Mouse (Mus musculus): ENCODE results near the gene Kif2a. TPM values are rescaled to one million over a fixed set of nuclear protein-coding genes. Genes with fewer than 3 reads are reported as not detected.

Gene Kif2a
- polyA plus RNA-seq (2014; fragmentation: Nextera tagmentation; extraction: Ambion mirVana), result 25.7 and 28.6 TPM in 2 replicates

DNA sequence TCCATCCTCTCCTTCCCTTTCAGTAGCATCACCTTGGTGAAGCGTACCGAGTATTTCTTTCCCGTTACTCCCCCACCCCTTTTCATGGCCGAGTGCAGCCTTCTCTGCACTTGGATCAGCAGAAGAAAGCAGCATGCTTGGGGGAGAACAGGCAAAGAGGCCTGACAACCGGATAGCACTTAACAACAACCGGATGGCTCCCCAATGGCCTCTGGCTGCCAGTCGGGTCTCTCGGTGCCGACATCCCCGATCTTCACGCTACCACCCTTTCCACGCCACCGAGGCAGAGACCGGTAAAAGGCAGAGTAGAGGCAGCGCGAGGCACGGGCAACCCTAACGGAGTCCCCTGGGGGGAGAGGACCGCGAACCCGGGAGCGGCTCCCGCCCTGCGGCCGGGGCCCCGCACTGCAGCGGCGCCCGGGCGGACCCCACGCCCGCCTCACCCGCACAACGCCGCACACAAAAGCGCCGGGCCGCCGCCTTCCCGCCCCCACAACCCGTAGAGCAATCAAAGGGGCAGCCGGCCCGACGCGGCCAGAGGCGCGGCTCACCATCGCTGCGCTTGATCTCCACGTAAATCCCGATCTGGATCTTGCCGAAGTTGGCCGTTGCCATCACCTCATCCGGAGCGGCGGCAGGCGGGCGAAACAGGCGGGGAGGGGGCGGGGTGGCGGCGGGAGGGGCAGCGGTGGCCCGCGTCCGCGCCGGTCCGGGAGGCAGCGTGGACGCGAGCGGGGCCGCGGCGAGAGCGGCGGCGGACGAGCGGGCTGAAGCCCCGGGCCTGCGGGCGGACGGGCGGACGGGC, at the start of gene Kif2a:
Kif2a (minus strand) TSS at position 666 of the 805 bp plus-strand sequence.
- Histone ChIP-seq H3K27me3 (ENCODE audit: control insufficient read depth, insufficient read depth, low read length) (no peaks in the 10 kb centered on the region), H3K4me3 (ENCODE audit: low read depth, low read length) (peak within 1 kb of the TSS; percentile 93), H3K4me2 (ENCODE audit: low read depth, low read length) (peak within 1 kb of the TSS; percentile 65), H3K9me3 (replicated peaks; ENCODE audit: control insufficient read depth, low read length) (no peaks in the 10 kb centered on the region), H3K27ac (replicated peaks; ENCODE audit: low read depth, low read length) (peak within 1 kb of the TSS; percentile 93), H3K36me3 (replicated peaks; ENCODE audit: control insufficient read depth, insufficient read depth, low read depth, low read length) (no peaks in the 10 kb centered on the region), H3K4me1 (ENCODE audit: control insufficient read depth, insufficient read depth, low read length) (no peaks in the 10 kb centered on the region), H3K9ac (replicated peaks; ENCODE audit: low read length) (peak within 1 kb of the TSS; percentile 90)
- DNase-seq (ENCODE audit: low spot score), result peak; percentile 60
- WGBS, result under 1% methylated on average over 73 of the region's 87 CpGs
- ATAC-seq (replicated peaks; ENCODE audit: insufficient number of reproducible peaks, low FRiP score, low TSS enrichment, low read depth), result peak; percentile 68

DNA sequence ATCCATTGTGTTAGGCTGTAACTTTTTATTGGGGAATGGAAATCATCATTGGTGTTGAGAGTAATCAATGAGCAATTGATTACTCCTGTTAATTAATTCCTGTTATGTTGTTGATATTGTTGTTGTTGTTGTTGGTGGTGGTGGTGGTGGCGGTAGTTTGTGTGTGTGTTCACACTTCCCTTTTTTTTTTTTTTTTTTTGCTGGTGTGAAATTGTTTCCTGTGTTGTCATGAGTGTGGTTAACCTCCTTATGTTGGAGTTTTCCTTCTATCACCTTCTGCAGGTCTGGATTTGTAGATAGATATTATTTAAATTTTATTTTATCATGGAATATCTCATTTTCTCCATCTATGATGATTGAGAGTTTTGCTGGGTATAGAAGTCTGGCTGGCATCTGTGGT, 47.1 kb upstream of the Kif2a start:
- WGBS, result 89% methylated on average over 1 of the region's 1 CpGs

GRCm38 (mm10) chr13:107065098-107065855, 43.4 kb upstream of the Kif2a start:
- Histone ChIP-seq H3K9me3 (replicated peaks; ENCODE audit: control insufficient read depth, low read length) (no peaks in the 10 kb centered on the region), H3K4me2 (ENCODE audit: low read depth, low read length) (no peak overlapping the region), H3K27ac (replicated peaks; ENCODE audit: low read depth, low read length) (no peak overlapping the region), H3K9ac (replicated peaks; ENCODE audit: low read length) (no peak overlapping the region), H3K4me1 (ENCODE audit: control insufficient read depth, insufficient read depth, low read length) (no peaks in the 10 kb centered on the region), H3K4me3 (ENCODE audit: low read depth, low read length) (no peak overlapping the region), H3K27me3 (ENCODE audit: control insufficient read depth, insufficient read depth, low read length) (no peaks in the 10 kb centered on the region), H3K36me3 (replicated peaks; ENCODE audit: control insufficient read depth, insufficient read depth, low read depth, low read length) (no peaks in the 10 kb centered on the region)
- WGBS, result 76% methylated on average over 10 of the region's 10 CpGs
- ATAC-seq (replicated peaks; ENCODE audit: insufficient number of reproducible peaks, low FRiP score, low TSS enrichment, low read depth), result no peak
- DNase-seq (ENCODE audit: low spot score), result no peak

More for the DNA sequence above, 47.1 kb upstream of the Kif2a start:
- Histone ChIP-seq H3K36me3 (replicated peaks; ENCODE audit: control insufficient read depth, insufficient read depth, low read depth, low read length) (no peaks in the 10 kb centered on the region), H3K4me2 (ENCODE audit: low read depth, low read length) (no peak overlapping the region), H3K27ac (replicated peaks; ENCODE audit: low read depth, low read length) (no peak overlapping the region), H3K9ac (replicated peaks; ENCODE audit: low read length) (no peak overlapping the region), H3K4me3 (ENCODE audit: low read depth, low read length) (no peak overlapping the region), H3K27me3 (ENCODE audit: control insufficient read depth, insufficient read depth, low read length) (no peaks in the 10 kb centered on the region), H3K9me3 (replicated peaks; ENCODE audit: control insufficient read depth, low read length) (no peaks in the 10 kb centered on the region), H3K4me1 (ENCODE audit: control insufficient read depth, insufficient read depth, low read length) (no peaks in the 10 kb centered on the region)
- no peak for DNase-seq (ENCODE audit: low spot score)
- ATAC-seq (replicated peaks; ENCODE audit: insufficient number of reproducible peaks, low FRiP score, low TSS enrichment, low read depth), result no peak

DNA sequence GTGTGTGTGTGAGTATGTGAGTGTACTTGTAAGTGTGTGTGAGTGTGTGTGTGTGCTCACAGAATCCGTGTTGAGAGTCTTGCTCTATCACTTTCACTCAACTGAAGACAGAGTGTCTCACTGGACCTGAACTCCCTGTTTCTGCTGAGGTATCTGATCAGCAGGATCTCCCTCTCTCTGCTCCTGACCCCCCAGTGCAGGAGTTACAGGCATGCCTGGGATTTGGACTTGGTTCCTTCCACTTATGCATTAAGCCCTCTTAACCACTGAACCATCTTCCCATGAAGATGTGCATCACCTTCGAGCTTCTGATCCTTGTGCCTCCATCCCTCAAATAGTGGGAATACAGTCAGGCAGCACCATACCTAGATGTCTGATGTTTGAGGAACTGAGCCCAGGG, 42.3 kb upstream of the Kif2a start:
- DNase-seq (ENCODE audit: low spot score) (no peak), ATAC-seq (replicated peaks; ENCODE audit: insufficient number of reproducible peaks, low FRiP score, low TSS enrichment, low read depth) (no peak)
- H3K27me3 ChIP-seq (ENCODE audit: control insufficient read depth, insufficient read depth, low read length), result no peaks in the 10 kb centered on the region
- no peak overlapping the region for H3K4me3 ChIP-seq (ENCODE audit: low read depth, low read length)
- no peaks in the 10 kb centered on the region for H3K4me1 ChIP-seq (ENCODE audit: control insufficient read depth, insufficient read depth, low read length)
- no peak overlapping the region for H3K27ac ChIP-seq (replicated peaks; ENCODE audit: low read depth, low read length)
- no peak overlapping the region for H3K9ac ChIP-seq (replicated peaks; ENCODE audit: low read length)
- no peak overlapping the region for H3K4me2 ChIP-seq (ENCODE audit: low read depth, low read length)
- no peaks in the 10 kb centered on the region for H3K36me3 ChIP-seq (replicated peaks; ENCODE audit: control insufficient read depth, insufficient read depth, low read depth, low read length)
- no peaks in the 10 kb centered on the region for H3K9me3 ChIP-seq (replicated peaks; ENCODE audit: control insufficient read depth, low read length)
- WGBS, result 78% methylated on average over 2 of the region's 2 CpGs

- 76% methylated on average over 7 of the region's 7 CpGs for WGBS
- no peak for DNase-seq (ENCODE audit: low spot score)
Measured at GRCm38 (mm10) chr13:107063115-107063807, 41.3 kb upstream of the Kif2a start.

DNA sequence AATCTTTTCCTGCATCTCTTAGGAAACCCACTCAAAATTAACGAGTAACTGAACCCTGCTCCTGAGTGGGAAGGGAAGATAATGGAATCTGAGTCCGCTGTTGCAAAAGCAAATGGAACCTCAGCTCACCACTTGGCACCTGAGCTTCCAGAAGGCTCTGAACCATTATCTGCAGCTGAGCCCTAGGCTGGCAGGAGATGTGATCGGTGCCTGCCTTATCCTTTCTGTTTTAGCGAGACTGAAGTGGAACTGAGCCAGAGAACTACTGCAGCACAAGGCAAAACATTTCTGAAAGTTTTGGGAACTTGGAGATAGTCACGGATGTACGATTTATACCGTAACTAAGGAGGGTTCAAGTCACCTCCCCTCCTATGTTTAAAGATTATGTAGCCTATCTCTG, 38.2 kb upstream of the Kif2a start:
- DNase-seq (ENCODE audit: low spot score) (no peak), ATAC-seq (replicated peaks; ENCODE audit: insufficient number of reproducible peaks, low FRiP score, low TSS enrichment, low read depth) (no peak)
- Histone ChIP-seq H3K4me3 (ENCODE audit: low read depth, low read length) (no peak overlapping the region), H3K9me3 (replicated peaks; ENCODE audit: control insufficient read depth, low read length) (no peaks in the 10 kb centered on the region), H3K9ac (replicated peaks; ENCODE audit: low read length) (no peak overlapping the region), H3K4me2 (ENCODE audit: low read depth, low read length) (no peak overlapping the region), H3K36me3 (replicated peaks; ENCODE audit: control insufficient read depth, insufficient read depth, low read depth, low read length) (no peaks in the 10 kb centered on the region), H3K27ac (replicated peaks; ENCODE audit: low read depth, low read length) (no peak overlapping the region), H3K4me1 (ENCODE audit: control insufficient read depth, insufficient read depth, low read length) (no peaks in the 10 kb centered on the region), H3K27me3 (ENCODE audit: control insufficient read depth, insufficient read depth, low read length) (no peaks in the 10 kb centered on the region)
- 82% methylated on average over 7 of the region's 7 CpGs for WGBS

More at GRCm38 (mm10) chr13:107063115-107063807, 41.3 kb upstream of the Kif2a start:
- Histone ChIP-seq H3K27ac (replicated peaks; ENCODE audit: low read depth, low read length) (no peak overlapping the region), H3K4me2 (ENCODE audit: low read depth, low read length) (no peak overlapping the region), H3K4me3 (ENCODE audit: low read depth, low read length) (no peak overlapping the region), H3K36me3 (replicated peaks; ENCODE audit: control insufficient read depth, insufficient read depth, low read depth, low read length) (no peaks in the 10 kb centered on the region), H3K27me3 (ENCODE audit: control insufficient read depth, insufficient read depth, low read length) (no peaks in the 10 kb centered on the region), H3K4me1 (ENCODE audit: control insufficient read depth, insufficient read depth, low read length) (no peaks in the 10 kb centered on the region), H3K9me3 (replicated peaks; ENCODE audit: control insufficient read depth, low read length) (no peaks in the 10 kb centered on the region), H3K9ac (replicated peaks; ENCODE audit: low read length) (no peak overlapping the region)
- no peak for ATAC-seq (replicated peaks; ENCODE audit: insufficient number of reproducible peaks, low FRiP score, low TSS enrichment, low read depth)

GRCm38 (mm10) chr13:107059460-107059859, 37.5 kb upstream of the Kif2a start:
- no peak for DNase-seq (ENCODE audit: low spot score)
- Histone ChIP-seq H3K4me3 (ENCODE audit: low read depth, low read length) (no peak overlapping the region), H3K4me1 (ENCODE audit: control insufficient read depth, insufficient read depth, low read length) (no peaks in the 10 kb centered on the region), H3K9ac (replicated peaks; ENCODE audit: low read length) (no peak overlapping the region), H3K27me3 (ENCODE audit: control insufficient read depth, insufficient read depth, low read length) (no peaks in the 10 kb centered on the region), H3K4me2 (ENCODE audit: low read depth, low read length) (no peak overlapping the region), H3K36me3 (replicated peaks; ENCODE audit: control insufficient read depth, insufficient read depth, low read depth, low read length) (no peaks in the 10 kb centered on the region), H3K9me3 (replicated peaks; ENCODE audit: control insufficient read depth, low read length) (no peaks in the 10 kb centered on the region), H3K27ac (replicated peaks; ENCODE audit: low read depth, low read length) (no peak overlapping the region)
- ATAC-seq (replicated peaks; ENCODE audit: insufficient number of reproducible peaks, low FRiP score, low TSS enrichment, low read depth), result no peak
- 76% methylated on average over 3 of the region's 3 CpGs for WGBS

Data from embryonic facial prominence, embryonic 11.5 days (tissue).